Mouse (Mus musculus) spleen, adult 2 months (tissue): ENCODE data around the gene Nhlrc2.

Experiments used
- CTCF ChIP-seq: fragments of 200-500 bp; IDR thresholded peaks from 2 replicates; pipeline ENCODE4 v1.5.1; 2011; ENCODE audit warnings: mild to moderate bottlenecking, inconsistent platforms; ENCODE audit not compliant: insufficient read depth, insufficient read length, insufficient replicate concordance; ENCODE audit errors: extremely low read depth
- POLR2A ChIP-seq: fragments of 200-500 bp; IDR thresholded peaks from 2 replicates; pipeline ENCODE4 v1.6.1; 2011; ENCODE audit warnings: low read depth, low read length, inconsistent platforms

GRCm38 (mm10) chr19:56629647-56630046 is 81.6 kb downstream of the Nhlrc2 start:
- TF ChIP-seq POLR2A (no peak), CTCF (no peak)
